Mouse (Mus musculus): ENCODE results near the gene Adamtsl3. TPM values are rescaled to one million over a fixed set of nuclear protein-coding genes. Genes with fewer than 3 reads are reported as not detected.
A peak's percentile ranks its signal among the peaks of the same experiment; 100 is the strongest.

Gene Adamtsl3
- polyA plus RNA-seq, 1 experiment from 2014 or later = 0.22 TPM

DNA sequence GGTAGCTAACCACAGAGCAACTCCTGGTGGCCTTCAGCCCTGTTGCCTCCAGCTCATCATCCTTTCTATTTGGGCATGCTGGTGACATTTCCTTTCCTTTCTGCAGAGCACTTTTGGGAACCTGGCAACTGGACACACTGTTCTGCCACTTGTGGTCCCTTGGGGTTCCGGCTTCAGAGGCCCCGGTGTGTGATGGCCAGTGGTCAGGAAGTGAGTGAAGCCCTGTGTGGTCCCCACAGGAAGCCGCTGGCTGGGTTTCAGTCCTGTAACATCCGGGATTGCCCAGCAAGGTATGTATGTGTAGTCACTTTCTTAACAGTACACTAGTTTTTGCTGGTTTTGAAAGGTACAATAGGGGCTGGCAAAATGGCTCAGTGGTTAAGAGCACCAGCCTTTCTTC lies 266.5 kb downstream of the Adamtsl3 start:
- H3K36me3 ChIP-seq = no peaks in the 10 kb centered on the region

DNA sequence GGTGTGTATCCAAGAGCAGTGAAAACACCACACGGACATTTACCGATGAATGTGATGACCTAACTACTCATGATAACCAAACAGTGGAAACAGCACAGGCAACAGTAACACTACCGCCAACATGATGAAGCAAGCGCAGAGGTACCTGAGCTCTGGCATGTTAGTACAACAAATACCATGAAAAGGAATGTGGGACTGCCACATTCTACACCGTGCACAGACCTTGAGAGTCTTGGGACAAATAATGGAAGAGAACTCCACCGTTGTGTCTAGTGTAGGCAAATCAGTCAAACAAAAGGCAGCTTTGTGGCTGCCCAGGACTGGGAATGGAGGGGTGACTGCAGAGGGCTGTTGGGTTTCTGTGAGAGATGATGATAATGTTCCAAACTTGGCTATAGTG lies 269.9 kb downstream of the Adamtsl3 start:
- WGBS = 85% methylated on average over 6 of the region's 6 CpGs
- no peak overlapping the region for H3K4me2 ChIP-seq (replicated peaks)
- no peaks in the 10 kb centered on the region for H3K4me1 ChIP-seq (replicated peaks)
- H3K9ac ChIP-seq (replicated peaks) = no peak overlapping the region
- ATAC-seq = no peak
- H3K4me3 ChIP-seq (replicated peaks) = no peak overlapping the region
- H3K27ac ChIP-seq = no peak overlapping the region
- H3K27me3 ChIP-seq = no peaks in the 10 kb centered on the region
- no peaks in the 10 kb centered on the region for H3K36me3 ChIP-seq
- no peaks in the 10 kb centered on the region for H3K9me3 ChIP-seq

More for the DNA sequence above, 266.5 kb downstream of the Adamtsl3 start:
- Histone ChIP-seq H3K4me2 (replicated peaks) (no peak overlapping the region), H3K27ac (no peak overlapping the region), H3K4me3 (replicated peaks) (no peak overlapping the region), H3K9me3 (no peaks in the 10 kb centered on the region), H3K4me1 (replicated peaks) (no peaks in the 10 kb centered on the region), H3K27me3 (no peaks in the 10 kb centered on the region), H3K9ac (replicated peaks) (no peak overlapping the region)
- 92% methylated on average over 4 of the region's 4 CpGs for WGBS
- no peak for ATAC-seq

GRCm38 (mm10) chr7:82609629-82610028 lies 274.1 kb downstream of the Adamtsl3 start:
- Histone ChIP-seq H3K9me3 (no peaks in the 10 kb centered on the region), H3K36me3 (no peaks in the 10 kb centered on the region), H3K4me2 (replicated peaks) (no peak overlapping the region), H3K4me1 (replicated peaks) (no peaks in the 10 kb centered on the region), H3K4me3 (replicated peaks) (no peak overlapping the region), H3K9ac (replicated peaks) (no peak overlapping the region), H3K27ac (no peak overlapping the region), H3K27me3 (no peaks in the 10 kb centered on the region)
- no peak for ATAC-seq
- WGBS = 68% methylated on average over 3 of the region's 3 CpGs

- Histone ChIP-seq H3K4me2 (replicated peaks) (no peak overlapping the region), H3K27ac (no peak overlapping the region), H3K4me1 (replicated peaks) (no peaks in the 10 kb centered on the region), H3K36me3 (no peaks in the 10 kb centered on the region), H3K9me3 (no peaks in the 10 kb centered on the region), H3K4me3 (replicated peaks) (no peak overlapping the region), H3K27me3 (no peaks in the 10 kb centered on the region), H3K9ac (replicated peaks) (no peak overlapping the region)
- WGBS = 23% methylated on average over 7 of the region's 7 CpGs
- ATAC-seq = no peak
These were observed 289.8 kb downstream of the Adamtsl3 start for GRCm38 (mm10) chr7:82625342-82625741.

DNA sequence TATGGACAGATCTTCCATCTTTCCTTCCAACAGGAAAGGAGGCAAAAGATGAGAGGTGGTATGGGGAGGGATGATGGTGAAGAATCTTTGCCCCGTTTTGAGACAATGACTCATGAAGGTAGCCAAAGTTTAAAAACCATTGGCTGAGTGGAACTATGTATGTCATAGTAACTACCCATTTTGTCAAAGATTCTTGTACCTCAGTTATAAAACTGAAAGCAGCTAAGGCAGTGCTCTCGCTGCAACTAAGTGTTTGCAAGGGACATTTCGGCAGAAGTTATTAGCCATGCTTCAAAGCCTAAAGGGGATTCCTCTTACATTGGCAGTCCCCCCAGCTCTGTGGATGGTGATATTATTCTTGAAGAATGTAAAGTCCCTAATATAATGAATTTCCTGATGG lies 311.7 kb downstream of the Adamtsl3 start:
- no peak overlapping the region for H3K27ac ChIP-seq
- 89% methylated on average over 3 of the region's 3 CpGs for WGBS
- H3K9me3 ChIP-seq = no peaks in the 10 kb centered on the region
- no peak overlapping the region for H3K4me3 ChIP-seq (replicated peaks)
- H3K4me1 ChIP-seq (replicated peaks) = peaks cover 22% of the 10 kb centered on the region
- H3K27me3 ChIP-seq = no peaks in the 10 kb centered on the region
- H3K9ac ChIP-seq (replicated peaks) = no peak overlapping the region
- H3K36me3 ChIP-seq = peaks cover 5% of the 10 kb centered on the region; the same call in 1 of the 2 replicates
- H3K4me2 ChIP-seq (replicated peaks) = no peak overlapping the region
- ATAC-seq = no peak

GRCm38 (mm10) chr7:82647909-82648308 lies 312.4 kb downstream of the Adamtsl3 start:
- no peaks in the 10 kb centered on the region for H3K27me3 ChIP-seq
- H3K36me3 ChIP-seq = peaks cover 7% of the 10 kb centered on the region; the same call in 1 of the 2 replicates
- H3K27ac ChIP-seq = no peak overlapping the region
- no peaks in the 10 kb centered on the region for H3K9me3 ChIP-seq
- H3K4me2 ChIP-seq (replicated peaks) = peak overlapping the region; percentile 78
- no peak for ATAC-seq
- H3K4me3 ChIP-seq (replicated peaks) = peak overlapping the region; percentile 77
- peaks cover 22% of the 10 kb centered on the region for H3K4me1 ChIP-seq (replicated peaks)
- H3K9ac ChIP-seq (replicated peaks) = peak overlapping the region; percentile 70
- WGBS = 38% methylated on average over 4 of the region's 4 CpGs

DNA sequence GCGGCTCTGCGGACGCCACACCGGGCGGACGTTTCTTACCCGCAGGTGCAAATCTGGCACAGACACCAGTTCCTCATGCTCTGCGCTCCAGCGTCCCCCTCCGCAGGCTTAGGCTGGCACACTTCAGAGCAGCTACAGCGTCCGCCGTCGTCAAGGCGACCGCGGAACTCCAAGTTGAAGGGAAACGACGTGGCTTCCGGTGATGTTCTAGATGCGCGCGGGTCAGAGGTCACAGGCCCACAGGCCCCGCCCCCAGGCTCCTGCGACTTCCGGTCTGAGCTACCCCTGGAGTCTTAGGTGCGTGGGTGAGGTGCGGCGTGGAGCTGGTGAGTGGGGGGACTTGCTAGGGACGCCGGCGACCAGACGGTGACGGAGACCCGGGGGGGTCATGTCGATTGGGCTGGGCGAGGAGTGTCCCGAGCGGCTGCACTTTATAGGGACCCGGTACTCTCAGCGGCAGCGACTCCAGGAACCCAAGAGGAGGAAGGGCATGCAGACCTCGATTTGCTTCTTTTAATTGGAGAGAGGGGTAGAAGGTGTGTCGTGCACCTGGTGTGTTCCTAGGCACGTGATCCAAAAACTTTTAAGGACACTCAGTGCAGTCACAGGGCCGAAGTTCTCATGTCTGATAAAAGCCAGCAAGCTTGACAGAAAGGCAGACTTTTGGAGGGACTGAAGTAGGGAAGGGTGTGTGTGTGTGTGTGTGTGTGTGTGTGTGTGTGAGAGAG lies 313.0 kb downstream of the Adamtsl3 start, which contains the start of the genes Saxo2 and Efl1:
Gene Saxo2 (minus strand): TSS at position 176 of the 728 bp plus-strand sequence.
Gene Efl1 (plus strand): TSS at position 262 of the 728 bp plus-strand sequence.
- peak within 1 kb of the TSS; percentile 77 for H3K4me3 ChIP-seq (replicated peaks)
- peaks cover 22% of the 10 kb centered on the region for H3K4me1 ChIP-seq (replicated peaks)
- no peaks in the 10 kb centered on the region for H3K27me3 ChIP-seq
- peak; percentile 99 for ATAC-seq
- peaks cover 7% of the 10 kb centered on the region; the same call in 1 of the 2 replicates for H3K36me3 ChIP-seq
- peak within 1 kb of the TSS; percentile 70 for H3K9ac ChIP-seq (replicated peaks)
- H3K4me2 ChIP-seq (replicated peaks) = peak within 1 kb of the TSS; percentile 78
- no peak within 1 kb of the TSS for H3K27ac ChIP-seq
- WGBS = under 1% methylated on average over 46 of the region's 46 CpGs
- no peaks in the 10 kb centered on the region for H3K9me3 ChIP-seq

- 18% methylated on average over 6 of the region's 6 CpGs for WGBS
- Histone ChIP-seq H3K4me2 (replicated peaks) (peak overlapping the region; percentile 78), H3K4me3 (replicated peaks) (peak overlapping the region; percentile 77), H3K27ac (no peak overlapping the region), H3K9ac (replicated peaks) (peak overlapping the region; percentile 70), H3K9me3 (no peaks in the 10 kb centered on the region), H3K36me3 (peaks cover 7% of the 10 kb centered on the region; the same call in 1 of the 2 replicates), H3K27me3 (no peaks in the 10 kb centered on the region), H3K4me1 (replicated peaks) (peaks cover 22% of the 10 kb centered on the region)
- peak; percentile 34; the same call in 1 of the 2 replicates for ATAC-seq
These were observed 313.6 kb downstream of the Adamtsl3 start for GRCm38 (mm10) chr7:82649081-82649445.

Other genes starting within 250 kb of the Adamtsl3 start
- 44.8 and 47.9 TPM in 2 replicates for gene Sh3gl3, start 161.9 kb upstream of the Adamtsl3 start, polyA plus RNA-seq (2015; fragmentation: Nextera tagmentation; extraction: Ambion mirVana)

Data from midbrain, embryonic 13.5 days (tissue).